Mouse (Mus musculus) midbrain, embryonic 10.5 days (tissue): ENCODE data around the gene Pla2g2c. TPM values are rescaled to one million over a fixed set of nuclear protein-coding genes. Genes with fewer than 3 reads are reported as not detected.

ENCODE experiments used
- DNase-seq: peaks from one replicate; pipeline ENCODE4 v3.0.0-alpha.2; 2017; ENCODE audit warnings: low spot score
- H3K27ac ChIP-seq: fragments of 300-500 bp; sonication (generic); replicated peaks from 2 replicates; pipeline ENCODE4 v1.5.1; 2016; ENCODE audit warnings: mild to moderate bottlenecking
- H3K27me3 ChIP-seq: fragments of 300-500 bp; sonication (generic); 2 replicates; pipeline ENCODE4 v1.6.1; 2016; ENCODE audit warnings: low read depth, mild to moderate bottlenecking; ENCODE audit not compliant: poor library complexity, severe bottlenecking
- H3K36me3 ChIP-seq: fragments of 300-500 bp; sonication (generic); 2 replicates; pipeline ENCODE4 v1.6.1; 2016; ENCODE audit warnings: mild to moderate bottlenecking, moderate library complexity
- H3K4me1 ChIP-seq: fragments of 300-500 bp; sonication (generic); 2 replicates; pipeline ENCODE4 v1.6.1; 2016
- H3K4me3 ChIP-seq: fragments of 300-500 bp; sonication (generic); 2 replicates; pipeline ENCODE4 v1.5.1; 2016; ENCODE audit warnings: mild to moderate bottlenecking, moderate library complexity
- H3K9me3 ChIP-seq: fragments of 300-500 bp; sonication (generic); replicated peaks from 2 replicates; pipeline ENCODE4 v1.6.1; 2016; ENCODE audit warnings: mild to moderate bottlenecking
- WGBS: fragments of 180-500 bp; shearing (Covaris S2); methylation state at CpG from one replicate; pipeline ENCODE4 v1.1.7; 2016; 5-methylcytosine and 5-hydroxymethylcytosine counted together
- polyA plus RNA-seq: library from polyadenylated mRNA; unstranded; fragments of >200 nt; fragmentation: Nextera tagmentation; extraction: Ambion mirVana; gene quantifications from 2 replicates; pipeline ENCODE4 v1.2.1, GENCODE M21; 2016

The Pla2g2c gene
- polyA plus RNA-seq, 1 experiment from 2014 or later, result 0.62 TPM

DNA sequence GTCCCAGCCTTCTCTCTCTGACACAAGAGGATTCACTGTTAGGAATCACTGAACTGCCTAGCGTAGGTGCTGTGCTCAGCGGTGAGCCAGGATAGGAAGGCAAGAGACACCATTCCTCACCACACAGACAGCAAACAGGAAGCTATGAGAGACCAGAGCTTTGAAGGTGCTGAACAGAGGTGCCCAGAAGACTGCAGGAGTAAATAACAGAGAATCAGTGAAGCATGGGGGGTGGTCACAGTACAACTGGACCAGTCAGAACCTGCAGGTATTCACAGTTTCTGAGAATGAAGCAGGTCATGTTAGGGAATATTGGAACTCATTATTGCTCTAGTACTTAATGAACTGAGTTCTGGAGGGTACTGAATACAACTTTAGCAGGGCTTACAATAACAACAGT is 26.3 kb upstream of the Pla2g2c start:
- no peaks in the 10 kb centered on the region for H3K36me3 ChIP-seq
- DNase-seq, result no peak
- peaks cover 22% of the 10 kb centered on the region for H3K4me1 ChIP-seq
- 62% methylated on average over 2 of the region's 2 CpGs for WGBS
- no peak overlapping the region for H3K4me3 ChIP-seq
- H3K9me3 ChIP-seq, result no peaks in the 10 kb centered on the region
- H3K27ac ChIP-seq, result no peak overlapping the region
- H3K27me3 ChIP-seq, result peaks cover 31% of the 10 kb centered on the region

DNA sequence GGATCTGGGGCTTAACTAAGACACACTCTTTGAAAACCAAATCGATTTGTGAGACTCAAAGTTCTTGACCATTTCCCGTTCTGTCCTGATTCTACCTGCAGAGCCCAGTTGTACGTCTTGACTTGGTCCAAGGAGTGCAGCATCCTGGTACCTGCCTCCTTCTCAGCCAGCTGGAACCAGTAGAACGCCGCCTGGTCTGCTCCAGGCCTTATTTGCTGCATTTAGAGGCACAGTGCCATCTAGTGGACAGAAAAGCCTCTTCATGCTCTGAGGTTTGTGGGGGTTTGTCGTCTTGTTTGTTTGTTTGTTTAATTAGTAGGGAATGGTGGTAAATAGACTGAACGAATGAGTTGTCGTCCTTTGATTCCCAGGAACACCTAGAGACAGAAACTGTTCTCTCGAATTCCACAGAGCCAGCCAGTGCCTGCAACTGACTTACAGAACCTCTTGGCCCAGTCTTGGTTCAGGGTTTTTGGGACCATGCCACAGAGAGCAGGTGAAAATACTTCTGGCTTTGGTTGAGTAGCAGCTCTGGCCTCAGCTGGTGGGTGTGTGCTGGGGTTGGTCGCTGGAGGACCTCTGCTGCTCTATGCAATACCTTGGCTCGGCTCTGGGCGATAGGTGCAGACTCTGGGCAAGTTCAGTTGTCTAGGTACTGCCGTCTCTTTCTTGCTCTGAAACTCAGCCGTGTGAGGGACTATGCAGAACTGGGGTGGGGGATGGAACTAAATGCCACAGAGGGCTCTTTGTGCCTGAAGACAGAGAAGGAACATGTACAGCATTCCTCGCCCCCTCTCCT is 24.2 kb upstream of the Pla2g2c start:
- Histone ChIP-seq H3K27me3 (peaks cover 14% of the 10 kb centered on the region), H3K9me3 (no peaks in the 10 kb centered on the region), H3K27ac (no peak overlapping the region), H3K36me3 (no peaks in the 10 kb centered on the region), H3K4me3 (no peak overlapping the region), H3K4me1 (peaks cover 14% of the 10 kb centered on the region)
- WGBS, result 30% methylated on average over 15 of the region's 15 CpGs
- peak; percentile 57 for DNase-seq

DNA sequence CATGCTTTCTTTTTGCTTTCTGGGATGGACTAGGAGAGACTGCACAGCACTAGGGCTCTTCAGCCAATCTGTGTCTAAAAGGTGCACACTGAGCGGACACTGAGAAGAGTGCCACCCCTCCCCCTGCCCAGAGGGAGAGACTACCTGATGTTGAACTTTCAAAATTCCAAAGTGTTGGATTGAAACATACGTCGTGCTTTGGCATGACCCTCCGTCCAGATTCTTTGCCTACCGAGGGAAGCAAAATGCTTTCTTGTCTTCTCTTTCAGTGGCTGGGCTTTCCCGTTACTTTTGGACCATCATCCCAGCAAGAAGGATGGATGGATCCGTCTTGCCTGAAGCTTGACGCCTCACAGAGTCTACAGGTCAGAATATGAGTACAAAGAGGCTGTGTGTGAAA is 23.5 kb upstream of the Pla2g2c start:
- Histone ChIP-seq H3K36me3 (no peaks in the 10 kb centered on the region), H3K27me3 (peaks cover 9% of the 10 kb centered on the region), H3K27ac (no peak overlapping the region), H3K4me3 (no peak overlapping the region), H3K4me1 (peaks cover 14% of the 10 kb centered on the region), H3K9me3 (no peaks in the 10 kb centered on the region)
- 74% methylated on average over 8 of the region's 8 CpGs for WGBS
- DNase-seq, result no peak

DNA sequence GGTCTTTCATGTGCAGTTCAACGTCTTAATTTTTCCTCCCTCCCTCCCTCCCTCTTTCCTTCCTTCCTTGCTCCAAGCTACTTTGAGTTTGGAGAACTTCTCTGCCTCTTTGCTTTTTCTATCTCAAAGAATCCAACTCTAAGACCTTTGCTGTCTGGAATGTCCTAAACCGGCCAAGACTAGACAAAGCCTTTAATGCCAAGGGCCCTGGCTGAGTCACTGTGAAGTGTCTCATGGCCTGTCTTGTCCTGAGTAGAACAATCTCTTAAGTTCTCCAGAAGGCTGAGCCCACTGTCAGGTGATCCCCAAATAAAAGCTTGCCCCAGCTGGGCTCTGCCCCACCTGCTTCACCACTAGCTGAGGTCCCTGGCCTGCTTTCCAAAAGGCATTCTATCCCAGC is 22.6 kb upstream of the Pla2g2c start:
- Histone ChIP-seq H3K27ac (no peak overlapping the region), H3K9me3 (no peaks in the 10 kb centered on the region), H3K27me3 (peaks cover 3% of the 10 kb centered on the region), H3K4me3 (no peak overlapping the region), H3K4me1 (peaks cover 7% of the 10 kb centered on the region), H3K36me3 (no peaks in the 10 kb centered on the region)
- DNase-seq, result no peak
- WGBS, result 66% methylated on average over 2 of the region's 2 CpGs

DNA sequence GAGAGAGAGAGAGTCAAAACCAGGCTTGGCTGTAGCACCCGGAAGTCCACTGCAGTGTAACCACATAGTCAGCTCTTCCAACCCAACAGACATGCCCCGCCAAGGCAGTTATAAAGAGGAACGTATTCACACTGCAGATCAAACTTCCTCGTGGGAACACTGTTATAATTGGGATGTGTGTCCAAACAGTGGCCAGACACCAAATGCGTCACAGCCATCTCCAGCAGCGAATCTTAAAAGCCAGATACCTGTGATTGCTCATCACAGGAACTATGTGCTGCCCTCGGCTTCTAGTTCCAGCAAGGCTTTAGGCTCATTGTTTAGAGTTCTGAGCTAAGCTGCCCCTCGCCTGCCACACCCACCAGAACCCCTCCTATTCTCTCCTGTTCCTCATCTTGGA is 22.1 kb upstream of the Pla2g2c start:
- no peak overlapping the region for H3K27ac ChIP-seq
- peaks cover 3% of the 10 kb centered on the region; the same call in 1 of the 2 replicates for H3K27me3 ChIP-seq
- no peaks in the 10 kb centered on the region for H3K36me3 ChIP-seq
- no peak overlapping the region for H3K4me3 ChIP-seq
- H3K4me1 ChIP-seq, result peaks cover 3% of the 10 kb centered on the region; the same call in 1 of the 2 replicates
- DNase-seq, result no peak
- WGBS, result 87% methylated on average over 8 of the region's 8 CpGs
- H3K9me3 ChIP-seq, result no peaks in the 10 kb centered on the region

DNA sequence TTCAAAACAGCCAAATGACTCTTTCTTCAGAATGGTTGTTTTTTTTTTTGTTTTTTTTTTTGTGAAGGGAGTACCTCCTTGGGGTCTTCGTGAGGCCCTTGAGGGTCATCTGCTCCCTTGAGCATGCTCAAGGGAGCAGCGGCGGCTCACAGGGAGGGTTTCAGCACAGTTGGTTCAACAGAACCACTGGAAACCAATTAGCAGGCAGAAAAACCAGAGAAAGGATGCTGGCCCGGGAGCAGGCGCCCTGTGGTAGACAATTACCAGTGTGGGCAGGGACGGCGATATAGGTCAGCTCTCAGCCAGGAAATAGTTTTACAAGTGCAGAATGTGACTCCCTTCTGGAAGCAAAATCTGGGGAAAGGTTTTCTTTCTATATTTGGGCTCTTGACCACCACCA is 21.0 kb upstream of the Pla2g2c start:
- peaks cover 8% of the 10 kb centered on the region; the same call in 1 of the 2 replicates for H3K4me1 ChIP-seq
- no peak for DNase-seq
- no peaks in the 10 kb centered on the region; the same call in 1 of the 2 replicates for H3K27me3 ChIP-seq
- WGBS, result 65% methylated on average over 7 of the region's 7 CpGs
- H3K9me3 ChIP-seq, result no peaks in the 10 kb centered on the region
- no peak overlapping the region for H3K27ac ChIP-seq
- H3K36me3 ChIP-seq, result no peaks in the 10 kb centered on the region
- H3K4me3 ChIP-seq, result no peak overlapping the region

DNA sequence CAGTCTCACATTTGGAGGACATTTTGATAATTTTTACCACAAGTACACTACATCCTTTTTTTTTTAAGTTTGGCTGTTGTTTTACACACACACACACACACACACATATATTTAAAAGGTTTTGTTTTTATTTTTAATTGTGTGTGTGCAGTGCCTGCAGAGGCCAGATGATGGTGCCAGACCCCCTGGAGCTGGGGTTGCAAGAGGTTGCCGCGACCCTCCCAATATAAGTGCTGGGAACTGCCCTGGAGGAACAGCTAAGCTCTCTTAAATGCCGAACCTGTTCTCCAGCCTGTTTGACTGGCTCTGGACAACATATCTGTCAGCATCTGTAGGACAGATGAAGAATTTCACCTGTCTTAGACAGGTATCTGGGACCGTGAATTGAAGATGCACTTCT is 20.4 kb upstream of the Pla2g2c start:
- DNase-seq, result no peak
- H3K27ac ChIP-seq, result no peak overlapping the region
- no peaks in the 10 kb centered on the region; the same call in 1 of the 2 replicates for H3K27me3 ChIP-seq
- H3K36me3 ChIP-seq, result no peaks in the 10 kb centered on the region
- H3K9me3 ChIP-seq, result no peaks in the 10 kb centered on the region
- WGBS, result 89% methylated on average over 4 of the region's 4 CpGs
- no peak overlapping the region for H3K4me3 ChIP-seq
- H3K4me1 ChIP-seq, result peaks cover 11% of the 10 kb centered on the region; the same call in 1 of the 2 replicates

DNA sequence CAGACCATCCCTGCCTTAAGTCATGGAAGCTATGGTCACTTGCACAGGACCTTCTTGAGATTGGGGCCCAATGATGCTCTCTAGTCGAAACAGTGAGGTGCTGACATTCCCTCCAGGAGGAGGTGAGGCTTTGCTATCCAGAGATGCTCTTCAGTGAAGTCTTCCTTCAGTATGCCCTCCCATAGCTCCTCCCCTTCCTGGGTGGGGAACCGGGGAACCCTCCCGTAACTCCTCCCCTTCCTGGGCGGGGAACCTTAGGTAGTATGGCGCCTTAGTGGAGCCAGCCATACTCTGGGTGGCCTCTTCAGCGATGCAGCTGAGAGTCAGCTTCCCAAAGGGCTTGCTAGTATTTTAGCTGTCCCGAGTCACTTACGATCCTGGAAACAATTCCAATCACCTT is 18.0 kb upstream of the Pla2g2c start:
- Histone ChIP-seq H3K4me1 (peaks cover 12% of the 10 kb centered on the region; the same call in 1 of the 2 replicates), H3K4me3 (no peak overlapping the region), H3K9me3 (no peaks in the 10 kb centered on the region), H3K36me3 (no peaks in the 10 kb centered on the region), H3K27ac (no peak overlapping the region), H3K27me3 (no peaks in the 10 kb centered on the region)
- no peak for DNase-seq
- 96% methylated on average over 8 of the region's 8 CpGs for WGBS

DNA sequence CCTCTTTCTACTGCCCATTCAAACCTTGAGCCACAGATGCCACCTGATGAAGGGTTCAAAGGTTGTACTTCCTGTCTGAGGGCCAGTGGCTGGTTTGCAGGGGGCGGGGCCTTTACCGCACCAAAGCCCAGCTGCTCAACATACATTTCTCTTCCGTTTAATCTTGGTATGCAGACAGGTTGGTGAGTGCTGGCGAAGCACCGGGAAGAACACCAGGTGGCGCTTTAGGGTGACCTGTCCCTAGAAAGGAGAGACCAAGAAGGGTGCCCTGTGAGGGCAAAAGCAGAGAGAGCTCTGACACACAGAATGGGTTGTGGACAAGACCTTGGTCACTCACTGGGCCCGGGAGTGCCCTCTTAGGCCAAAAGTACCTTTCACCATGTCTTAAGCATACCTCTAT is 16.0 kb upstream of the Pla2g2c start:
- peak; percentile 55 for DNase-seq

DNA sequence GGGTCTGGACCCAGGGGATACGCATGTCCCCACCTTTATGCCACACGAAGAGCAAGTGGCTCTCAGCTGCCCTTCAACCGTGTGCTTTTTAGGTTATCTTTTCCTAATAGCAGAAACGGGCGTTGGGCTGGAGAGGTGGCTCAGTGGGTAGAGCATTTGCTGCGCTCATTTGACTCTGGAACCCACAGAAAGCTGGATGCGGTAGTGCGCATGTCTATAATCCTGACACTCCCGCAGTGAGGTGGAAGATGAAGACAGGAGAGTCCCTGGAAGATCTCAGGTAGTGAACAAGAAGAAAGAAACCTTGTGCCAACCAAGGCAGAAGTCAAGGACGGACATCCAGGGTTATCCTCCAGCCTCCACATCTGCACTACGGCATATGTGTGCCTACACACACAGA is 15.3 kb upstream of the Pla2g2c start:
- no peak overlapping the region for H3K4me3 ChIP-seq
- WGBS, result 86% methylated on average over 11 of the region's 11 CpGs

More for the DNA sequence above, 16.0 kb upstream of the Pla2g2c start:
- no peaks in the 10 kb centered on the region for H3K9me3 ChIP-seq
- H3K36me3 ChIP-seq, result no peaks in the 10 kb centered on the region
- peaks cover 12% of the 10 kb centered on the region; the same call in 1 of the 2 replicates for H3K4me1 ChIP-seq
- WGBS, result 12% methylated on average over 7 of the region's 7 CpGs
- H3K27me3 ChIP-seq, result no peaks in the 10 kb centered on the region
- H3K27ac ChIP-seq, result no peak overlapping the region
- H3K4me3 ChIP-seq, result no peak overlapping the region

DNA sequence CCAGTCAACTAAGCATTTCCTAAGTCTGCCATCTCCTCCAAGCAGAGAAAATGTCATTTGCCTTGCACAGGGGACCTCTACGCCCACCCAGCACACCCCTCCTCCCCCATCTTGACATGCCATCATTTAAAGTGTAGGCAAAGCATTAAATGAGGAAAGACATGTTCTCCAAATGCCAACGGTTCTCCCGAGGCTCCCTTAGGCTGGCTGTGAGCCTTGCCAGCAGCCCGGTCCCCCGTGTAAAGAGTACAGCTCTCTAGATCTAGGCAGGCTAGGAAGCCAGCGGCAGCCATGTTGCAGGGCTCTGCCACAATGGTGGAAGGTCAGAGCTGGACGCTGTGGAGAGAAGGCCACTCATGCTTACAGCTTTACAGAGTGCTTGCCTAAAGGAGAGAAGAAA is 14.6 kb upstream of the Pla2g2c start:
- WGBS, result 83% methylated on average over 7 of the region's 7 CpGs
- no peak overlapping the region for H3K4me3 ChIP-seq
- peaks cover 12% of the 10 kb centered on the region; the same call in 1 of the 2 replicates for H3K4me1 ChIP-seq
- H3K9me3 ChIP-seq, result no peaks in the 10 kb centered on the region
- no peak for DNase-seq
- no peaks in the 10 kb centered on the region for H3K27me3 ChIP-seq
- no peak overlapping the region for H3K27ac ChIP-seq
- H3K36me3 ChIP-seq, result no peaks in the 10 kb centered on the region

More for the DNA sequence above, 15.3 kb upstream of the Pla2g2c start:
- no peak for DNase-seq
- no peak overlapping the region for H3K27ac ChIP-seq
- no peaks in the 10 kb centered on the region for H3K9me3 ChIP-seq
- H3K27me3 ChIP-seq, result no peaks in the 10 kb centered on the region
- peaks cover 12% of the 10 kb centered on the region; the same call in 1 of the 2 replicates for H3K4me1 ChIP-seq
- no peaks in the 10 kb centered on the region for H3K36me3 ChIP-seq

DNA sequence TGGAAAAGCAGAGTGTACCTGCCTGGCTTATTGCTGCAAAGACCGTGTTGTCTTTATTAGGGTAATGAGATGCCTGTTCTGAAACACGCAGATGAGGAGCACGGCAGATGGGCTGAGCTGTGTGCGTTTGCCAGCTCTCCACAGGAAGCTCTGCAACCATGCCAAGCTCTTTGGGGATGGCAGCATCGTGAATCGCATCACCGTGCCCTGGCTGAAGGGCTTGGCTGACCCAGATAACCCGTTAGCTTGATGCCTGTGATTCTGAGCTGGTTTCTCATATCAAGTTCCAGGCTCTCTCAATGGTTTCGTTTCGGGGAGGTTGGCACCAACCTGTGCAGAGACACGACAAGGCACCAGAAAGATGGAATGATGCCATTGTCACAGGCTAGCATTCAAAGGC is 14.0 kb upstream of the Pla2g2c start:
- Histone ChIP-seq H3K36me3 (no peaks in the 10 kb centered on the region), H3K27ac (no peak overlapping the region), H3K4me1 (peaks cover 12% of the 10 kb centered on the region; the same call in 1 of the 2 replicates), H3K27me3 (no peaks in the 10 kb centered on the region), H3K9me3 (no peaks in the 10 kb centered on the region), H3K4me3 (no peak overlapping the region)
- 89% methylated on average over 11 of the region's 11 CpGs for WGBS
- no peak for DNase-seq

DNA sequence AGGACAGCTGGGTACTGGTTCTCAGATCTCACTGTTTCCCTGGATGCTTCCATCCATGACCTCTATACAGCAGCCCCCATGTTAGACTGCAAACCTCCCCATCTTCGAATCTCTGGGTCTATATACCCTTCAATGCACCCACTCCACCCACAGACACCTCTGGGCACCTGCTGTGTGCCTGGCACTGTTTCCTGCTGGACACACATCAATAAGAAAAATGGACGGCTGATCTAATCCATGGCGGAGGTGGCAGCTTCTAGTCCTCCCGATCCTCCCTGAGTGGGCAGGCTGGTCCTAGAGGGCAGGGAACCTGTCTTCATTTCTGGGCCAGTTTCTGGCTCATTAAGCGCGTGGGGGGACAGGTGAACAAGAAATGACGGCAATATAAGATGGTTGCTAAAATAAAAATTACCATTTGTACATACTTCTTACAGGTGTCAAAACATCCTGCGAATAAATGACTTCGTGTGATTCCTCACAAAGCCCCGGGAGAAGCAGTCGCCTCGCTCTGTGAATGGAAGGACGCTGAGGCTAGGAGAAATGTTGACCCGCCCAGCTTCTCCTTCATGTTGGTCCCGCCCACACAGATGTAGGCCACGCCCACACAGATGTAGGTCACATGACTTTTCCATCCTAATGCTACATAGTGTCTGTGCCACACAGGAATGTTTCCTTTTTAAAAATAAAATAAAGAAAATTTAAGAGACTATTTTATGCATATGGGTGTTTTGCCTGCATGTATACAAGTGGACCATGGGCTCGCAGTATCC is 13.4 kb upstream of the Pla2g2c start:
- Histone ChIP-seq H3K9me3 (no peaks in the 10 kb centered on the region), H3K36me3 (no peaks in the 10 kb centered on the region), H3K4me3 (no peak overlapping the region), H3K27ac (no peak overlapping the region), H3K27me3 (no peaks in the 10 kb centered on the region), H3K4me1 (peaks cover 12% of the 10 kb centered on the region; the same call in 1 of the 2 replicates)
- WGBS, result 74% methylated on average over 17 of the region's 17 CpGs
- DNase-seq, result no peak
